Mouse (Mus musculus) heart, embryonic 13.5 days (tissue): Measurements from ENCODE around the gene Psmb5. TPM values are rescaled to one million over a fixed set of nuclear protein-coding genes. Genes with fewer than 3 reads are reported as not detected.

ENCODE experiments used
- ATAC-seq: fragments of 200-750 bp; cut with Nextera tagmentation; 2 replicates; pipeline ENCODE4 v1.8.0; 2017; ENCODE audit warnings: moderate TSS enrichment; ENCODE audit not compliant: insufficient number of reproducible peaks, low FRiP score, low TSS enrichment; ENCODE audit errors: extremely low read depth
- H3K27ac ChIP-seq: fragments of 300-500 bp; sonication (generic); replicated peaks from 2 replicates; pipeline ENCODE4 v1.5.1; 2015; ENCODE audit warnings: moderate library complexity, mild to moderate bottlenecking, inconsistent platforms
- H3K27me3 ChIP-seq: fragments of 300-500 bp; sonication (generic); replicated peaks from 2 replicates; pipeline ENCODE4 v1.6.1; 2015; ENCODE audit warnings: mild to moderate bottlenecking, inconsistent platforms
- H3K36me3 ChIP-seq: fragments of 300-500 bp; sonication (generic); 2 replicates; pipeline ENCODE4 v1.6.1; 2015; ENCODE audit warnings: mild to moderate bottlenecking, inconsistent platforms
- H3K4me1 ChIP-seq: fragments of 300-500 bp; sonication (generic); 2 replicates; pipeline ENCODE4 v1.6.1; 2015; ENCODE audit warnings: inconsistent platforms
- H3K4me2 ChIP-seq: fragments of 300-500 bp; sonication (generic); 2 replicates; pipeline ENCODE4 v1.6.1; 2015; ENCODE audit warnings: inconsistent platforms, mild to moderate bottlenecking, moderate library complexity
- H3K4me3 ChIP-seq: fragments of 300-500 bp; sonication (generic); 2 replicates; pipeline ENCODE4 v1.5.1; 2015; ENCODE audit warnings: moderate library complexity, mild to moderate bottlenecking, inconsistent platforms
- H3K9ac ChIP-seq: fragments of 300-500 bp; sonication (generic); 2 replicates; pipeline ENCODE4 v1.6.1; 2015; ENCODE audit warnings: inconsistent platforms, mild to moderate bottlenecking, moderate library complexity
- H3K9me3 ChIP-seq: fragments of 300-500 bp; sonication (generic); 2 replicates; pipeline ENCODE4 v1.6.1; 2016; ENCODE audit warnings: inconsistent platforms
- WGBS: fragments of 180-500 bp; shearing (Covaris S2); methylation state at CpG from one replicate; pipeline ENCODE4 v1.1.7; 2015; ENCODE audit warnings: mixed read lengths; 5-methylcytosine and 5-hydroxymethylcytosine counted together
- microRNA counts: library from miRNA; unstranded; fragments of <30 nt; microRNA quantifications from one replicate; lab custom pipeline; 2016
- microRNA-seq: library from miRNA; unstranded; fragments of <30 nt; microRNA quantifications from one replicate; pipeline ENCODE4, GENCODE M21; 2016
- polyA plus RNA-seq: library from polyadenylated mRNA; unstranded; fragments of >200 nt; fragmentation: Nextera tagmentation; extraction: Ambion mirVana; gene quantifications from 2 replicates; pipeline ENCODE4 v1.2.1, GENCODE M21; 2015

Psmb5 gene
- polyA plus RNA-seq, 1 experiment from 2014 or later: 323 TPM

DNA sequence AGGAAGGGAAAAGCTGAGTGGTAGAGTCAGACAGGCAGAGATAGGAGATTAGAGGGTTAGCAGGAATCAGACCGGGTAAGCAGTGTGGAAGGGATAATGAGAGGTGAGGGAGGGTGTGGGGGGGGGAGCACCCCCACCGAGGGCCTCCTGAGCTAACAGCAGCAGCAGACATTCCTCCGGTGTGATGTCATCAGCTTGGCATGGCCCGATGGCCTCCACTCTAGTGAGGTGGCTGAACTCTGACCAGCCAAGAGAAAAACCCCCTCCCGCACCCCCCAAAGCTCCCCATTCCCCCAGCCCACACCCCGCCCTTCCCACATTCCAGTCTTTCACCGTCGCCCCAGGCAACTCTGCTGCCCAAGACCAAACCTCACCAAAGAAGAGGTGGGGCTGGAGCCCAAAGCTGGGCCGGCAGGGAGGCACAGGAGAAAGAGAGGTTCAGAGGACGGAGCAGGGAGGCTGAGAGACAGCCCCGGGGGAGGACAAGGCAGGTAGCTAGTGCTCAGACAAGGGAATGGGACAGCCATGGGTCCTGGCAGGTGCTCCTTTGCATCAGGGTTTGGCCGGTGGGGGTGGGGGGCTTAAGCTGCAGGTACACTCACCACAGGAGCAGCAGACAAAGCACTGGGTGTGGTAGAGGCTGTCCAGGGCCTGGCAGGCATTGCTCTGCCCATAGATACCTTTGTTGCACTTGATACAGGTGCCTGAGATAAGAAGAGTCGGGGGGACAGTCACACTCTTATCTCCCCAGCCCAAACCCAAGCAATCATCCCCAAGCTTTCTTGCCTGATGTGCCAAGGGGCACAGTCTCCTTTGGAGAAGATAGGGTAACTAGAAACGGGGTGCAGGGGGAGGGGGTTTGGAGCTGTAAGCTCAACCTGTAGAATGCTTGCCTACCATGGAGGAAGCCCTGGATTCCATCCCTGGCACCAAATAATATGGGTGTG, 44.8 kb downstream of the Psmb5 start:
- Histone ChIP-seq H3K4me3 (peak overlapping the region; percentile 92), H3K27me3 (no peaks in the 10 kb centered on the region), H3K4me2 (peak overlapping the region; percentile 81), H3K36me3 (peaks cover 53% of the 10 kb centered on the region), H3K9me3 (no peaks in the 10 kb centered on the region), H3K9ac (peak overlapping the region; percentile 99), H3K27ac (peak overlapping the region; percentile 96), H3K4me1 (peaks cover 65% of the 10 kb centered on the region)
- peak; percentile 35 for ATAC-seq
- 10% methylated on average over 11 of the region's 14 CpGs for WGBS

DNA sequence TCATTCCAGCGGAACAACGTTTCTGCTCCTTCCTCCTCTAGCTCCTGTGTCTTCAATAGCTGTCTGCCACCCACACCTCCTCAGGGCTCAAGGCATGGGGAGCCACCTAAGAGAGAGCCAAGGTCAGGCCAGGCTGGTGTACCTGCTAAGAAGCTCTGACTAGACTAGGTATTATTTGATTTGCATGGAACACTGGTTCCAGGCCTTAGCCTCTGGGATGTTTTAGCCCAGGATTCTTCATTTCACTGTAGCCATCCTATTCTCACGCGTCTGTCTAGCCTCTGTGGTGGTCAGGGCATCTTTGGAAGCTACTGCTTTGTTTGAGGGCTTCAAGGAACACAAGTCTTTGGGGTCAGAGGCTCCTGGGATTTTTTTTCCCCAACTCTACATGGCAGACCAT, 45.7 kb downstream of the Psmb5 start:
- Histone ChIP-seq H3K9me3 (no peaks in the 10 kb centered on the region), H3K9ac (peak overlapping the region; percentile 99), H3K27me3 (no peaks in the 10 kb centered on the region), H3K4me1 (peaks cover 65% of the 10 kb centered on the region), H3K27ac (peak overlapping the region; percentile 96), H3K36me3 (peaks cover 62% of the 10 kb centered on the region), H3K4me2 (peak overlapping the region; percentile 81), H3K4me3 (no peak overlapping the region)
- no peak for ATAC-seq
- 51% methylated on average over 4 of the region's 4 CpGs for WGBS

DNA sequence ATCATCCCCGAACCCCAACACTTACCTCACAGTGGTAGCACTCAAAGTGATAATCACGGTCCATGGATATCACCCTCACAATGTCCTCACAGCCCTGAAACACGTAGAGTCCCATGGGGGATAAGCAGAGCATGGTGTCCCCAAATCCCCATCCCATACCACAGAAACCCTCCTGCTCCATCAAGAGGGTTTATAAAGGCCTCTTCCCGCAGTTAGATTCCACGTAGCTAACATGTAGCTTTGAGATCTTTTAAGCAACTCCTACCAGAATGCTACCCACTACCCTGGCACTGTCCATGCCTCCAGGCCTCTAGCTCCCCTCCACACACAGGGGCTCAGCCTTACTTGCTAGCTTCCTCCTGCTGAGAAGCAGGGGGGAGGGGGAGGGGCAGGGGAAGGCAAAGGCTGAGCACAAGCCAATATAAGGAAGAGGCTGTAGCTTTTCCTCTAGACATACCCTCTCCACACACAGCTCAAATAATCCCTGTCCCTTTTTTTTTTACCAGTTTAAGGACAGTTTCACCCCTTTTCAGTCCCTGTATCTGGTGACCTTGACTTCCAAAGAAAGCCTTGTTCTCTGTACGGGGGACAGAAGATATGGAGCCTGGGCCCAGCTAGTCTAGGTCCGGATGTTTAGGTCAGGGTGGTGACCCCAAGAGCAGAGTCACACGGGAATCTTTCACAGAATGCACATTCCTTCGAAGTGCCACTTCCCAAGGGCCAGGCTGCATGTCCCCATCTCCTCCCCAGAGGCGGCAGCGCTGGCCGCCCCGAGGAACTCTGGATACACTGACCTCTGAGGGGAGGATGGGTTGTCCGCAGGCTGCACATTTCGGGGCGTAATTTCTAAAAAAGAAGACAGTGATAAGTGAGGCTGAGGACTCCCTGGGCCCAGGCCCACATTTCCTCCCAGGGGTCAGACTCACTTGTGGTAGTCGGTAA, 48.1 kb downstream of the Psmb5 start:
- Histone ChIP-seq H3K9me3 (no peaks in the 10 kb centered on the region), H3K4me2 (no peak overlapping the region), H3K4me1 (peaks cover 57% of the 10 kb centered on the region), H3K4me3 (no peak overlapping the region), H3K36me3 (peaks cover 74% of the 10 kb centered on the region), H3K27ac (peak overlapping the region; percentile 36), H3K9ac (peak overlapping the region; percentile 44), H3K27me3 (no peaks in the 10 kb centered on the region)
- 49% methylated on average over 17 of the region's 17 CpGs for WGBS
- ATAC-seq: no peak

DNA sequence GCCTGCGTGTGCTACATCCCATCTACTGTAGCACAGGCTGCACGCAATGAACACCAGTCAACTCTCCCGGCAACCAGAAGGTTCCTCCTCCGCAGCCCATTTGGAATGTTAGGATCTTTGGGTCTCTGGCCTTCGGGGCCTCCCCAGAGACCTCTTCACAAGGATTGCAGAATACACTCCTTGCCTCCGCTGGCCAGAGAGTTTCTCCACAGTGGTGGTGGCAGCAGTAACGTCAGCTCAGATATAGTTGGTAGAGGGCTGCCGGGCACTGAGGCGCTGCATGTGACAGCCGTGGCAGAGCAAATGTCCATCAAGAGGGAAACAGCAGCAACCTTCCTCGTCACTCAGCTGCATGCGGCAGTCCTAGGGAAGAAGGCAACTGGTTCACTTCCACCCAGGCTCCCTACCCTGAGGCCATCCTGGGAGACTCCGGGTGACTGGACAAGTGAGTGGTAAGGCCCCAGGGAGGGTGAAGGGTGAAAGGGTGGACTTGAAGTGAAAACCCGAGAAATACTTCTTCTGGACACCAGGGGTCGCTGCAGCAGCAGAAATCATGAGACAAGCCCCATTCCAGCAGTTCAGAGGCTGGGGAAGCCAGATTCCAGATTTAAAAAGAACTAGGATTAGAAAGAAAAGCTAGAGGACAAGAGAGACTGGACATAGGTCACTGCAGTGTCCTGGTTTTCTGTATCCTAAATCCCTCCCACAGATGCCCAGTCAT, 49.0 kb downstream of the Psmb5 start:
- no peak for ATAC-seq

More for the DNA sequence above, 49.0 kb downstream of the Psmb5 start:
- Histone ChIP-seq H3K4me3 (no peak overlapping the region), H3K4me1 (peaks cover 48% of the 10 kb centered on the region), H3K4me2 (no peak overlapping the region), H3K27ac (peak overlapping the region; percentile 36), H3K9ac (peak overlapping the region; percentile 44), H3K9me3 (no peaks in the 10 kb centered on the region), H3K27me3 (no peaks in the 10 kb centered on the region), H3K36me3 (peaks cover 67% of the 10 kb centered on the region)
- WGBS: 69% methylated on average over 15 of the region's 15 CpGs

MicroRNAs encoded within 50 kb of the gene (microRNA counts, 519-probe panel; counts per million panel counts)
- microRNA mmu-miR-686 (lab: Ali Mortazavi, UCI): 209 counts per million, percentile 61 among the panel's probes with 10 or more counts

Small RNA genes within 50 kb of the gene (microRNA-seq; reads per million reads assigned to microRNA genes)
- not detected for gene Mir686
- 0.61 reads per million for gene Mir6948

Other genes with a start within 250 kb of the Psmb5 start
- 9.6 and 10.8 TPM in 2 replicates for gene Slc7a7, start 200.2 kb downstream of the Psmb5 start, polyA plus RNA-seq
- 226 and 256 TPM in 2 replicates for gene Mrpl52, start 191.1 kb downstream of the Psmb5 start, polyA plus RNA-seq
- gene Mmp14, start 186.4 kb downstream of the Psmb5 start, polyA plus RNA-seq: 97.4 and 98.7 TPM in 2 replicates
- 42.1 and 42.2 TPM in 2 replicates for gene Lrp10, start 153.9 kb downstream of the Psmb5 start, polyA plus RNA-seq
- 1.6 and 2.0 TPM in 2 replicates for gene Rem2, start 141.9 kb downstream of the Psmb5 start, polyA plus RNA-seq
- 58.5 and 64.5 TPM in 2 replicates for gene Prmt5, start 100.5 kb downstream of the Psmb5 start, polyA plus RNA-seq
- gene Haus4, start 63.4 kb downstream of the Psmb5 start, polyA plus RNA-seq: 42.0 and 43.5 TPM in 2 replicates
- gene Ajuba, start 40.5 kb downstream of the Psmb5 start, polyA plus RNA-seq: 28.1 and 29.6 TPM in 2 replicates
- 5.8 and 6.0 TPM in 2 replicates for gene 4931414P19Rik, start 12.0 kb downstream of the Psmb5 start, polyA plus RNA-seq
- gene Psmb11, start 3.4 kb upstream of the Psmb5 start, polyA plus RNA-seq: 0.23 and 0.68 TPM in 2 replicates
- not detected in 2 replicates for gene Gm17606, start 22.9 kb upstream of the Psmb5 start, polyA plus RNA-seq
- gene Cdh24, start 23.3 kb upstream of the Psmb5 start, polyA plus RNA-seq: 1.7 and 2.1 TPM in 2 replicates
- gene 1700123O20Rik, start 68.2 kb upstream of the Psmb5 start, polyA plus RNA-seq: 48.1 and 49.2 TPM in 2 replicates
- 81.2 and 85.3 TPM in 2 replicates for gene Acin1, start 68.9 kb upstream of the Psmb5 start, polyA plus RNA-seq
- gene Gm29776, start 80.8 kb upstream of the Psmb5 start, polyA plus RNA-seq: 0.16 and 0.18 TPM in 2 replicates
- 0.11 TPM in 1 of 2 replicates, not detected in the other for gene Cebpe, start 94.2 kb upstream of the Psmb5 start, polyA plus RNA-seq
- gene Slc7a8, start 163.9 kb upstream of the Psmb5 start, polyA plus RNA-seq: 3.4 and 4.0 TPM in 2 replicates
- not detected in 2 replicates for gene Rnf212b, start 196.1 kb upstream of the Psmb5 start, polyA plus RNA-seq